Mouse (Mus musculus): Measurements from ENCODE around the gene Htt.
"Not testable (repeated sequence)": the region's sequence is repeated elsewhere in the genome, so short reads cannot be mapped to it uniquely, and the experiment has no call there.

GRCm38 (mm10) chr5:34880307-34880706 lies 118.8 kb downstream of the Htt start:
- not testable (repeated sequence) for TF ChIP-seq CTCF (IDR thresholded peaks at IDR 0.05; ENCODE audit: insufficient read depth, low read length); POLR2A (IDR thresholded peaks at IDR 0.05; ENCODE audit: borderline replicate concordance, extremely low read depth, low read depth, low read length)
